Mouse (Mus musculus) limb, embryonic 13.5 days (tissue): Measurements from ENCODE around the gene Ap1m2. TPM values are rescaled to one million over a fixed set of nuclear protein-coding genes. Genes with fewer than 3 reads are reported as not detected.

ENCODE experiments used
- ATAC-seq: fragments of 200-750 bp; cut with Nextera tagmentation; 2 replicates; pipeline ENCODE4 v1.8.0; 2017; ENCODE audit warnings: low read depth, moderate number of reproducible peaks, moderate TSS enrichment; ENCODE audit not compliant: low FRiP score
- H3K27ac ChIP-seq: fragments of 300-500 bp; sonication (generic); 2 replicates; pipeline ENCODE4 v1.5.1; 2015; ENCODE audit warnings: inconsistent platforms, mild to moderate bottlenecking, moderate library complexity
- H3K27me3 ChIP-seq: fragments of 300-500 bp; sonication (generic); 2 replicates; pipeline ENCODE4 v1.6.1; 2015; ENCODE audit warnings: mild to moderate bottlenecking, inconsistent platforms
- H3K36me3 ChIP-seq: fragments of 300-500 bp; sonication (generic); 2 replicates; pipeline ENCODE4 v1.6.1; 2015; ENCODE audit warnings: inconsistent platforms, mild to moderate bottlenecking, moderate library complexity
- H3K4me1 ChIP-seq: fragments of 300-500 bp; sonication (generic); 2 replicates; pipeline ENCODE4 v1.6.1; 2015; ENCODE audit warnings: inconsistent platforms
- H3K4me2 ChIP-seq: fragments of 300-500 bp; sonication (generic); replicated peaks from 2 replicates; pipeline ENCODE4 v1.6.1; 2015; ENCODE audit warnings: inconsistent platforms, mild to moderate bottlenecking, moderate library complexity
- H3K4me3 ChIP-seq: fragments of 300-500 bp; sonication (generic); 2 replicates; pipeline ENCODE4 v1.5.1; 2015; ENCODE audit warnings: moderate library complexity, mild to moderate bottlenecking, inconsistent platforms
- H3K9ac ChIP-seq: fragments of 300-500 bp; sonication (generic); 2 replicates; pipeline ENCODE4 v1.6.1; 2015; ENCODE audit warnings: mild to moderate bottlenecking, inconsistent platforms
- H3K9me3 ChIP-seq: fragments of 300-500 bp; sonication (generic); 2 replicates; pipeline ENCODE4 v1.6.1; 2016; ENCODE audit warnings: inconsistent platforms
- WGBS: fragments of 180-500 bp; shearing (Covaris S2); methylation state at CpG from one replicate; pipeline ENCODE4 v1.1.7; 2015; 5-methylcytosine and 5-hydroxymethylcytosine counted together
- polyA plus RNA-seq: library from polyadenylated mRNA; unstranded; fragments of >200 nt; fragmentation: Nextera tagmentation; extraction: Ambion mirVana; gene quantifications from 2 replicates; pipeline ENCODE4 v1.2.1, GENCODE M21; 2015

Ap1m2 gene
- polyA plus RNA-seq, 1 experiment from 2014 or later: 11.7 TPM

DNA sequence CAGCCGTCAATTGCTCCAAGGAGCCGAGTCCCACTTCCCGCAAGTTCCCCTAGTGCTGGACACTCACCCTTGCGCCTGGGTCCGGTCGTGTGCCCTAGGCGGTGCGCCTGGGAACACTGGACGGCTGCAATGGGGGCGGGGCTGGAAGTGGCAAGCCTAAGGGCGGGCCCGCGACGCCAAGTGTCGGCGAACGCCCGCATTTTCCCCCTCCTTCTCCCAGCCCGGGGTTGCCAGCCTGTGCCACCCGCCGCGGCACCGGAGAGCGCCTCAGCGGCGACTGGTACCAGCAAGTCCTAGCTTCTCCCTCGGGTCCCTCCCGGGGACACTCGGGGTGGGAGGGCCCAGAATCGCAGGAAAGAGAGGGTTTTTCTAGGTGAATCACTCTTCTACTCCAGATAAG, 63.8 kb downstream of the Ap1m2 start, which contains the start of gene S1pr5:
Gene S1pr5 (minus strand): TSS at position 118 of the 400 bp plus-strand sequence.
- H3K27ac ChIP-seq: no peak within 1 kb of the TSS
- H3K4me2 ChIP-seq: peak within 1 kb of the TSS; percentile 60
- H3K4me1 ChIP-seq: peaks cover 37% of the 10 kb centered on the region
- H3K9ac ChIP-seq: no peak within 1 kb of the TSS; the same call in 1 of the 2 replicates
- H3K4me3 ChIP-seq: peak within 1 kb of the TSS; percentile 34
- no peaks in the 10 kb centered on the region for H3K36me3 ChIP-seq
- no peak for ATAC-seq
- H3K9me3 ChIP-seq: no peaks in the 10 kb centered on the region
- WGBS: 1% methylated on average over 30 of the region's 30 CpGs
- peaks cover 98% of the 10 kb centered on the region for H3K27me3 ChIP-seq

DNA sequence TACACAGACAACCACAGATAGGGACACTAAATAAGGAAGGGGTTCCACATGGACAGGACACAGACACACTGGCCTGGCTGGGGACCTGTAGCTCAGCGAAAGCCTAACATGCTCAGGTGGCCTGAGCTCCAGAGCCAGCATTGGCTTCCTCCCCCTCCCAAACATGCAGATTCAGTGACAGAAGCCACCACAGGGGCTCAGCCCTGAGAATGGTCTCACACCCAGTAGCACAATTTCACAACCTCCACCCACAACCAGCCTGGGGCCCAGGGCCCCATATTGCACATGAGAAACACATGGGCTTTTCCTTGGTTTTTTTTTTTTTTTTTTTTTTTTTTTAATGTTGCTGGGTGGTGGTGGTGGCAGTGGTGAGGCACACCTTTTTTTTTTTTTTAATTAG, 65.8 kb downstream of the Ap1m2 start:
- peaks cover 98% of the 10 kb centered on the region for H3K27me3 ChIP-seq
- H3K9me3 ChIP-seq: no peaks in the 10 kb centered on the region; the same call in 1 of the 2 replicates
- H3K9ac ChIP-seq: no peak overlapping the region
- WGBS: 86% methylated on average over 1 of the region's 1 CpGs
- H3K36me3 ChIP-seq: no peaks in the 10 kb centered on the region
- no peak overlapping the region for H3K4me2 ChIP-seq
- H3K27ac ChIP-seq: no peak overlapping the region
- no peak for ATAC-seq
- H3K4me1 ChIP-seq: peaks cover 35% of the 10 kb centered on the region
- no peak overlapping the region for H3K4me3 ChIP-seq

DNA sequence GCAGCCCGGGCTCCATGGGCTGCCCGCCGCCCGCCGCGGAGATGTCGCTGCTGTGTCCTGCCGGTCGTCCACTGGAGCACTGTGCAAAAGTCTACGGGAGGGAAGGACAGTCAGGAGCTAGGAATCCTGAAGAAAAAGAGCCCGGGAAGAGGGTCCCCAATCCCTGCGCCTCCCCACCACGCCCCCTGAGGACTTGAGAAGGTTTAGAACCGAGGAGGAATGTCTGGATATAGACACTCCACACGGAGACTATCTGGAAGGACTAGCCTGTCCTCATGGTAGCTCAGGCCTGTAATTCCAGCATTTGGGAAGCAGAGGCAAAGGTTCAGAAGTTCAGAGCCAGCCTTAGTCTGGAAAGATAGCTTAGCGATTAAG, 67.0 kb downstream of the Ap1m2 start:
- H3K4me3 ChIP-seq: peak overlapping the region; percentile 55
- peak overlapping the region; percentile 93 for H3K4me2 ChIP-seq
- H3K4me1 ChIP-seq: peaks cover 31% of the 10 kb centered on the region
- H3K27ac ChIP-seq: no peak overlapping the region
- H3K27me3 ChIP-seq: peaks cover 85% of the 10 kb centered on the region
- no peaks in the 10 kb centered on the region; the same call in 1 of the 2 replicates for H3K9me3 ChIP-seq
- no peaks in the 10 kb centered on the region for H3K36me3 ChIP-seq
- peak overlapping the region; percentile 66 for H3K9ac ChIP-seq
- no peak for ATAC-seq
- WGBS: 2% methylated on average over 16 of the region's 16 CpGs

DNA sequence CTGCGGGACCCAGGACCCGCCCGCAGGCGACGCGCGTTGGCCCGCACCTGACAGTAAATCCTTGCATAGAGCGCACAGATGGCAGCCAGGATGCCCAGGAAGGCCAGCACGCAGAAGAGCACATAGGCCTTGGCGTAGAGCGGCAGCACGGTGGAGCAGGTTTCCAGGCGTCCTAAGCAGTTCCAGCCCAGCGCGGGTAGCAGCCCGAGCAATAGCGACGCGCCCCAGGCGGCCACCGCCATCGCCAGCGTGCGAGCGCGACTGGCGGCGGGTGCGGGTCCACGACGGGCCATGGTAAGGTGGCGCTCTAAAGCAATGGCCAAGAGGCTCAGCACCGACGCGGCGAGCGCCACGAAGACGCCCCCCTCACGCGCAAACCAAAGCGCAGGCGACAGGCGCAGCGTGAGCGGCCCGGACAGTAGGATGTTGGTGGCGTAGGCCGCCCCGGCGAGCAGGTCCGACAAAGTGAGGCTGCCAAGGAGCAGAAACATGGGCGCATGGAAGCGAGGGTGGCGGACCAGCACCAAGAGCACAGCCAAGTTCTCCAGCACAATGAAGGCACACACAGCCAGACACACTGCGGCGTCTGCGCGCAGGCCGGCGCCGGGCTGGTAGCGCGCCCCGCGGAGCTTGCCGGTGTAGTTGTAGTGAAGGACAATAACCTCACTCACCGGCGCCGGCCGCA, 67.6 kb downstream of the Ap1m2 start:
- Histone ChIP-seq H3K9ac (peak overlapping the region; percentile 66), H3K27ac (no peak overlapping the region), H3K9me3 (no peaks in the 10 kb centered on the region; the same call in 1 of the 2 replicates), H3K4me1 (peaks cover 30% of the 10 kb centered on the region), H3K27me3 (peaks cover 80% of the 10 kb centered on the region), H3K36me3 (no peaks in the 10 kb centered on the region), H3K4me2 (peak overlapping the region; percentile 93), H3K4me3 (peak overlapping the region; percentile 55)
- no peak for ATAC-seq
- WGBS: under 1% methylated on average over 72 of the region's 72 CpGs

Other genes with a start within 250 kb of the Ap1m2 start
- 1.0 and 1.3 TPM in 2 replicates for gene Zglp1, start 245.2 kb downstream of the Ap1m2 start, polyA plus RNA-seq
- 0.59 and 0.88 TPM in 2 replicates for gene Gm49373, start 239.2 kb downstream of the Ap1m2 start, polyA plus RNA-seq
- 54.8 and 61.6 TPM in 2 replicates for gene Fdx1l, start 238.7 kb downstream of the Ap1m2 start, polyA plus RNA-seq
- gene Gm38431, start 220.3 kb downstream of the Ap1m2 start, polyA plus RNA-seq: 1.8 and 2.1 TPM in 2 replicates
- 55.0 and 63.2 TPM in 2 replicates for gene Raver1, start 220.3 kb downstream of the Ap1m2 start, polyA plus RNA-seq
- 13.7 and 16.5 TPM in 2 replicates for gene Tyk2, start 181.1 kb downstream of the Ap1m2 start, polyA plus RNA-seq
- 320 and 346 TPM in 2 replicates for gene Cdc37, start 162.4 kb downstream of the Ap1m2 start, polyA plus RNA-seq
- gene Pde4a, start 146.6 kb downstream of the Ap1m2 start, polyA plus RNA-seq: 5.4 and 6.1 TPM in 2 replicates
- 79.7 and 82.5 TPM in 2 replicates for gene Keap1, start 73.0 kb downstream of the Ap1m2 start, polyA plus RNA-seq
- gene S1pr5, start 63.9 kb downstream of the Ap1m2 start, polyA plus RNA-seq: 0.77 and 0.83 TPM in 2 replicates
- gene Atg4d, start 47.0 kb downstream of the Ap1m2 start, polyA plus RNA-seq: 31.4 and 32.8 TPM in 2 replicates
- 16.2 and 18.3 TPM in 2 replicates for gene Kri1, start 24.4 kb downstream of the Ap1m2 start, polyA plus RNA-seq
- gene Cdkn2d, start 20.9 kb downstream of the Ap1m2 start, polyA plus RNA-seq: 51.2 and 51.6 TPM in 2 replicates
- gene Slc44a2, start 8.4 kb upstream of the Ap1m2 start, polyA plus RNA-seq: 118 and 131 TPM in 2 replicates
- 257 and 268 TPM in 2 replicates for gene Ilf3, start 55.5 kb upstream of the Ap1m2 start, polyA plus RNA-seq
- gene Qtrt1, start 99.5 kb upstream of the Ap1m2 start, polyA plus RNA-seq: 49.5 and 52.2 TPM in 2 replicates
- gene Dnm2, start 112.6 kb upstream of the Ap1m2 start, polyA plus RNA-seq: 72.5 and 77.0 TPM in 2 replicates
- 135 and 138 TPM in 2 replicates for gene Tmed1, start 197.9 kb upstream of the Ap1m2 start, polyA plus RNA-seq
- 5.2 and 5.5 TPM in 2 replicates for gene AB124611, start 213.8 kb upstream of the Ap1m2 start, polyA plus RNA-seq
- gene Carm1, start 234.6 kb upstream of the Ap1m2 start, polyA plus RNA-seq: 55.2 and 56.0 TPM in 2 replicates